ENCODE assay signal across 23 mouse cellular contexts in genomic region chr12:16129243-16129642, GRCm38 (mm10).
"Had no signal": no experiment of that assay in that cellular context is flagged by ENCODE, and none has a peak within 500 bp of the region (broad histone marks: within the 10 kb centered on the region; RNA-seq: fewer than 3 reads in every experiment).

No protein-coding gene starts in this region.

- H3K9me3 ChIP-seq: embryonic facial prominence, embryonic 10.5 days; embryonic facial prominence, embryonic 12.5 days; embryonic facial prominence, embryonic 13.5 days; embryonic facial prominence, embryonic 15.5 days; forebrain, embryonic 12.5 days; forebrain, embryonic 13.5 days; forebrain, embryonic 15.5 days; heart, embryonic 10.5 days had no signal

- H3K4me3 ChIP-seq: embryonic facial prominence, embryonic 10.5 days; embryonic facial prominence, embryonic 12.5 days; embryonic facial prominence, embryonic 13.5 days; embryonic facial prominence, embryonic 15.5 days; erythroblast, embryonic 14.5 days; forebrain, embryonic 12.5 days; forebrain, embryonic 13.5 days; forebrain, embryonic 15.5 days; gastrocnemius, adult 2 months; heart, adult 2 months; heart, embryonic 10.5 days had no signal

- H3K9ac ChIP-seq: embryonic facial prominence, embryonic 12.5 days; embryonic facial prominence, embryonic 13.5 days; embryonic facial prominence, embryonic 15.5 days; forebrain, embryonic 12.5 days; forebrain, embryonic 13.5 days; forebrain, embryonic 15.5 days; forebrain, postnatal 0 days had no signal

- DNase-seq: cerebellum, adult 8-10 months; cerebellum, adult 9-10 months; cerebellum, adult 9-11 months; cerebellum, postnatal 10 days; cerebellum, postnatal 14 days; cerebellum, postnatal 25 days; cerebellum, postnatal 36 days; embryo, embryonic 11 days; forebrain, postnatal 0 days; gastrocnemius, adult 2 months; gastrocnemius, postnatal 14 days; gastrocnemius, postnatal 25 days; gastrocnemius, postnatal 36 days; heart, adult 2 months had no signal

- H3K4me1 ChIP-seq: embryonic facial prominence, embryonic 10.5 days; embryonic facial prominence, embryonic 12.5 days; embryonic facial prominence, embryonic 13.5 days; embryonic facial prominence, embryonic 15.5 days; forebrain, embryonic 12.5 days; forebrain, embryonic 13.5 days; forebrain, embryonic 15.5 days; heart, embryonic 10.5 days had no signal

- H3K27me3 ChIP-seq: embryonic facial prominence, embryonic 12.5 days; embryonic facial prominence, embryonic 13.5 days; embryonic facial prominence, embryonic 15.5 days; forebrain, embryonic 12.5 days; forebrain, embryonic 13.5 days; forebrain, embryonic 15.5 days had no signal

- H3K27ac ChIP-seq: embryonic facial prominence, embryonic 10.5 days; embryonic facial prominence, embryonic 12.5 days; embryonic facial prominence, embryonic 13.5 days; embryonic facial prominence, embryonic 15.5 days; forebrain, embryonic 12.5 days; forebrain, embryonic 13.5 days; forebrain, embryonic 15.5 days; gastrocnemius, adult 2 months; heart, adult 2 months; heart, embryonic 10.5 days had no signal

- H3K36me3 ChIP-seq: embryonic facial prominence, embryonic 10.5 days; embryonic facial prominence, embryonic 12.5 days; embryonic facial prominence, embryonic 13.5 days; embryonic facial prominence, embryonic 15.5 days; forebrain, embryonic 12.5 days; forebrain, embryonic 15.5 days; heart, embryonic 10.5 days had no signal
